Mouse (Mus musculus) kidney, postnatal 25 days (tissue): ENCODE measurements around the gene Mars2.

Experiments
- DNase-seq, 2 experiments: peaks; one replicate each; pipeline ENCODE4 v3.0.0; 2021; ENCODE audit warnings: mixed read lengths in 2 of 2

Mars2 gene

DNA sequence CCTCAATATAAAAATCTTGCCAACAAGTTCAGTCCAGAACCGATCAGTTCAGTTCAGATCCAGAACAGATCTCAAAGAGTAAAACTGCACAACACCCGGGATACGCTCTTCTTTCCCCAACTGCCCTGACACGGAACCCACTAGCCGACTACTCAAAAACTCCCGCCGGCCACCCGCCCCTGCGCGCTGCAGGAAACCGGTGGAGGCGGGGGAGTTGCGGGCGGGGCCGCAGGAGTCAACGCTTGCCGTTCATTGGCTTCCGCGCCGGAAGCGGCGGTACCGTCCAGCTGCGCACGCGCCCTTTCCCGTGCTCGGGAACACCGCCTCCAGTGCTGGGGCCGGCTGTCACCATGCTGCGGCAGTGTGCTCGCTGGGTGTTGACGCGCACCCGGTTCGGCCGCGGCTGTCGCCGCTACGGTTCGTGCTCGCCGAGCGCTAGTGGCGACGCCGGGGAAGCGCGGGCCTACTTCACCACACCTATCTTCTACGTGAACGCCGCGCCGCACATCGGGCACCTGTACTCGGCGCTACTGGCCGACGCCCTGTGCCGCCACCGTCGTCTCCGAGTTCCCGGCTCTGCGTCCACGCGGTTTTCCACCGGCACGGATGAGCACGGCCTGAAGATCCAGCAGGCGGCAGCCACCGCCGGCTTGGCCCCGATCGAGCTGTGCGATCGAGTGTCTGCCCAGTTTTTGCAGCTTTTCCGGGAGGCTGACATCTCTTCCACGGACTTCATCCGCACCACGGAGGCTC, at the start of gene Mars2:
Gene Mars2 (plus strand): TSS at position 288 of the 753 bp plus-strand sequence.
- peak; percentile 97 to 98 for DNase-seq

DNA sequence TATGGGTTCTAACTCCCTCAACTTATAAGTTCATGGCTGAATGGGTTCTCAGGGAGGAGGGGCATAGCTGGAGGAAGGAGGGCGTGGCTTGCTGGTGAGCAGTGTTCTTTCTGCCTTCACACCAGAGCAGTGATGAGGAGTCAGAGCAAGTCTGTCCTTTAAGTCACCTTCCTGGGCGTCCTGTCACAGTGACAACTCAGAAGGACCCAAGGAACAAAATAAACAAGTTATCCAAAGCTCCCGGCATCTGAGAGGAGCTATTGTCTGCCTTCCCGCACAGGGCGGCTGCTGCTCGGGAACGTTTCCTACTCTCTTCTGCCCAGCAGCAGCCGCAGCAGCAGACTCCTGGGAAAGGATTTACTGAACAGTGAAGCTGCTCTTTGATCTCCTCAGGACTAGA, 45.0 kb upstream of the Mars2 start:
- no peak for DNase-seq

DNA sequence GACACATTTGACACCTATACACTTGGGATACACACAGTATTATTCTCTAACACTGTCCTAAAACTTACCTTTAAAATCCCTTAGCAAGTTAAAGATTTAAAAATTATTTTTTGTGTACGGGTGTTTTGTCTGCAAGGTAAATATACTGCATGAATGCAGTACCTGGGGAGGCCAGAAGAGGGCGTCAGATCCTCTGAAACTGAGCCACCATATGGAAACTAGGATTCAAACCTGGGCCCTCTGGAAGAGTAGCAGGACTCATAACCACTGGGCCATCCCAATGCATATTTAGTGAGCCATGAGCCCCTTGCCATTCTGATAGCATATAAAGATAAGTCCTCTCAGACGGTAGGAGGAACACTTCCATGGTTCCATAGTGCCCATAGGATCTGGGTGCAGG, 44.2 kb upstream of the Mars2 start:
- DNase-seq = peak in 1 of 2 experiments; percentile 46

DNA sequence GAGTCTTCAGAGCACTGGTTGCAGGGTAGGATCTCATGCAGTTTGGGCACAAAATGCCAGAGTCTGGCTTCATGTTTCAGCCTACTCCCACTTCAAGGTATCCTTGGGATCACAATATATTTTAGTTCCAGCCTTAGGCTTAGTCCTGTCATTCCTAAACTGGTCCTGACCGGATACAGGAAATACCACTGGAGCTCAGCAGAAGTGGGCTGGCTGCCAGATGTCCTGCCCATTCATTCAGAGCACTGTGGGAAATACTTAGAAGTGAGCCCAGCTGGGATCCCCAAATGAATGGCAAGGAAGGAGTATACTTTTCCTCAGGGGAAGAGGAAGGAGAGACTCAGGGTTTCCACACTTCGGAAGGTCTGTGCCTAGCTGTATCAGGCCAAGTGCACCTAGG, 43.7 kb upstream of the Mars2 start:
- DNase-seq = peak; percentile 90 to 93

DNA sequence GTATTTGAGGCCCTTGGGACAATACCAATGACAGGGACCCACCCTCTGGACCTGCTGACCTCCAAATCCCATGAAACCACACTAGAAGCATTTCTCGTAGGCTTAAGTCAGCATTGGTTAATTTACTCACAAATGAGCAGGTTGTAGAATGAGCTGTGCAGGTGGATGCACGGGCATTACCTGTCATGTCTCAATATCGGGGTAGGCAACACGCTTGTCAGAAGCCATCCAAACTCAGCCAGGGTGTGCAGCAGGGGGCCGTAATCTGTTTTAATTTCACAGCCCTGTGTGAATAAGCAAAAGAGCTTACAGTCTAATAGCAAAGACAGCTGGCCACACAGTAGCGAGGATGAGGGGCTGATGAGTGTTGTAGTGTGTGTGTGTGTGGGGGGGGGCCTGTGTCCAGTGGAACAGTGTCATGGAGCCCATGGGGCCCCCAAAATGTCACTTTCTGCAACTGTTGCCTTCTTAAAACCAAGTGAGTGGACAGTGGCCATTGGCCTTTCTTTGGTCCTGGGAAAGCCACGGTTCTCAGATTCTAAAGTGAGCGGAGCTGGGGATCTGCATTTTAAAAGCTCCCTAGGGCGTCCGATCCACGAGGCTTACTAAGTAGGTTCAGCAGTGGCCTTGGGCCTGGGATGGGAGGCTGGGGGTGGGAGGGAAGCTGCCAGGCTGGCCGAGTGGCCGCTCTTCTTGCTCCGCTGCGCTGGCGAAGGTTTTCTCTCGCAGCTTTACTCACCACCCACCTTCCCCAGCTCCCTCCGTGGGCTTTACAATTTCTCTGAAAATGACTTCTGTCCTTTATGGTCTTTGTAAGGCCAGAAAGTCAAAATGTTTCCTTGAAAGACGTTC, 42.7 kb upstream of the Mars2 start:
- DNase-seq = no peak

DNA sequence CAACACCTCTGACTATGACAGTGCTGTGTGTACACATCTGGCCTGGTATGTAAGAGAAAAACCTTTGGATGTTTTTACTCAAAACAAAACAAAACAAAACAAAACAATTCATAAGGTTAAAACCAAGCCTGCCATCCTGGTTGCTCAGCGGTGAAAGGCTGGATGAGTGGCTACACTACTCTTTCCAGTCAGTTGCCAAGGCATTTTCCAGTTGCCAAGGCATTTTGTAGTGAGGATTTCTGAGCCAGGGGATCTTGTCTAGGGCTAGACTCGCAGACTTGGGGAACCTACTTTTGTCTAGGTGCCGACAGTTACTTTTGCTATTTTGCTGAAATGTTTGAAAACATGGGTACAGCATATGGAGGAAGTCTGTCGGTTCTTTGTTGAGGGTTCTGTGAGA, 42.0 kb upstream of the Mars2 start:
- no peak for DNase-seq

DNA sequence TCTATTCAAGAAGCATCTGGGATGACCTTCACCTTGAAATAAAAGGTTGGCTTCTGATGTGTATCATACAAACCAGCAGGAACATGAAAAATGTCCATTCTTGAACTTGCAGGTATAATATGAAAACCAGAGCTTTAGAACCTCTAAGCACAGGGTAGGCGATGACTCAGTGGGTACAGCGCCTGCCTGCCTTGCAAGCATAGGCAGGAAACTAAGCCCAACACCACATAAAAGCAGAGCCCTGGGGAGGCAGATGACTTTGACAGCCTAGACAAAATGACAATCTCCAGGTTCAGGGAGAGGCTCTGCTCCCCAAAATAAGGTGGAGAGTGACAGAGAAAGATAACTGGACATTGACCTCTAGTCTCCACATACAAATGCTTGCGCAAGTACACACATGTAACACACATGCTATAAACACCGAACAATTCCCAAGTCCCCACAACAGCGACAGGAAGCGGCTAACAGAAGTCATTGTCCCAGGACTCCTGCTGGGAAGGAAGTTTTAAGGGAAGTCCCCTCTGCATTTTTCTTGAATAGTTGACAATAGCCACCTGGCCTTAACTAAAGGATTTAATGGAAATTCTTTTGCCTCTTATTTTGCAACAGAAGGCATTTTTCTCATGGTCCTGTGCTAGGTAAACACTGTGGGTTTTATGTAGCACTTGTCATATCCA, 40.5 kb upstream of the Mars2 start:
- no peak for DNase-seq

DNA sequence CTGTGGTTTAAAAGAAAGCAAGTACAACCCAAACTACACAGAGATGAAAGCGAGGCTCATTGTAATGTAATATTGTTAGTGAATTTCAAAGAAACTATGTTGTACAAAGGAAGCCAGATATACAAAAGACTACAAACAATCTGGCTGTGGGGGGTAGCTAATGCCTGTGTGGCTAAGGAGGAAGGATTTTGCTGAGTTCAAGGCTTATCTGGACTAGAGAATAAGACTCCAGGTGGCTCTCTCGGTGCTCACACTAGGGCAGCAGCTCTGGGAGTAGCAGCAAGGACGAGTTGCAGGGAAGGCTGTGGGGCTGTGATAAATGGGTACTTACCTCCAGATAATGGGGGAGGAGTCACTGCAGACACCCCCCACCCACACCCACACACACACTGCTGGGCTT, 38.3 kb upstream of the Mars2 start:
- DNase-seq = no peak

DNA sequence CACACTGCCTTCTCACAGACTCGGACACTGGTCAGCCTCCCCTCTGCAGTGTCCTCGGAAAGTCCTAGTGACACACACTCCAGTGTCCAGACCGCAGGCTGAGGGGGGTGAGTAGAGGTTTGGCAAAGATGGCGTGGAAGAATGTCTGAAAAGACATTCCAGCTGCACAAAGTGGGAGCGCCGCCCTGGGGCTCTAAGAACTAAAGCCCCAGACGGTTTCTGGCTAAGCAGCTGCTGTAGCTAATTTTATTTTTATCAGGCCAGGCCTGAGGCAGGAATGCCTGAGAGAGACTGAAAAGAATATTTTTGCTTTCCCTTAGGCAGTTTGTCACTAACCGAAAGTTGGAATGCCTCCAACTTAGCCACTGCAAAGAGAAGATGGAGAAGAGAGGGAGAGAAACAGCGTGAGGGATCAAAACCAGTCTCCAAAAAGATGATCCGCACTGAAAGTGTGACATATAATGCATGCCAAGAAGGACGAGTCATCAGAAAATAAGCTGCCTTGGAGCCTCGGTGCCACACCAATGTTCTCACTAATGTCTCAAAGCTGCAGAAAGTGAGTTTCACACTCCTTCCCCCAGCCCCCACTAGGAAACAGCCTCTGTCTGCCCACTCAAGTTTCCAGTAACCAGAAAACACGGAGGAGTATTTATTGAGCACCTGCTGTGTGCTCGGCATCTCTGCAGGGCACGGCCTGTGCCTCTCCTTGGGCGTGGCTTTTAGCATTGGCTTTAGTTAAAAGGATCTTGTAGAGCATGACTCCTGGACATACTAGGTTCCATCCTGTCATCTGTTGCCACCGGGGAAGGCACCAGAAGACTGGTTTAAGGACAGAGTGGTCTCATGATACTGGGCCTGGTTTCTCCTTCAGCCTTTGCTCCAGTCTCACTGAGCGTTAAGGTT, 34.9 kb upstream of the Mars2 start:
- peak in 1 of 2 experiments; percentile 35 for DNase-seq

DNA sequence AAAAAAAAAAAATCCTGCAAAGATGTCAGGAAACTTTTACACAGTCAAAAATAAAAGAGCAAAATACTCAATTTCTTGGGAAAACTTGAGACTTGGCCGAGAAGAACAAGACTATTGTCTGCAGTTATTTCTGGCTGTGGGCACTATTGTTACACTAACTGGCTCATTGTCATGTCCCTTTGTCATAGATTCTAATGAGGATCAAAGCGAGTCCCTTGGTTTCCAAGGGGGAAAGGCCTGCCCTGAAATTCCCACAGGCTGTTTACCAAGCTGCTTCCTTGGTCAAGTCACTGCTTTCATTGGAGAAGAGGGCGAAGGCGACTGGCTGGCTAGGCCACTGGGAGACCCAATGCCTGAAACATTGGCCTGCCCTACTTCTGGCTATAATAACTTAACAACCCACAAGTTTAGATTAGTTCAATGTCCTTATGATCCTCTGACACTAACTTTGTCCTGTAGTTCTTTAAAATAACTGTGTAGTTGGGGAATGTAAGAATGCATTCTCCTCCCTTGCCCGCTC, 31.1 kb upstream of the Mars2 start:
- DNase-seq = no peak

DNA sequence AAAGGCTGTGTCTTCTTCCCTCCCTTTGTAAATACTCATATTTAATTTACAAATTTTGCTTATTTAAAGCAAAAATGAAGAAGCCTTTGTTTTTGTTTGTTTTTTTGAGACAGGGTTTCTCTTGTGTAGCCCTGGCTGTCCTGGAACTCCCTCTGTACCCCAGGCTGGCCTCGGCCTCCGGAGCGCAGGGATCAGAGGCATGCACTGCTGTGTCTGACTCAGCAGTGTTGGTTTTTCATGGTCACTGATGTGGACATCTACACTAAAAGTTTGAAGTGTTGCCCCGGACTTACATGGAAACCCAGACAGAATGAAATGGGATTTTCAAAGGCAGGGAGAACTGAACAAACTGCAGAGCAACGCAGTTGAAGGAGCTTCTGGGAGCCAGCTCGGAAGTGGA, 29.4 kb upstream of the Mars2 start:
- no peak for DNase-seq

DNA sequence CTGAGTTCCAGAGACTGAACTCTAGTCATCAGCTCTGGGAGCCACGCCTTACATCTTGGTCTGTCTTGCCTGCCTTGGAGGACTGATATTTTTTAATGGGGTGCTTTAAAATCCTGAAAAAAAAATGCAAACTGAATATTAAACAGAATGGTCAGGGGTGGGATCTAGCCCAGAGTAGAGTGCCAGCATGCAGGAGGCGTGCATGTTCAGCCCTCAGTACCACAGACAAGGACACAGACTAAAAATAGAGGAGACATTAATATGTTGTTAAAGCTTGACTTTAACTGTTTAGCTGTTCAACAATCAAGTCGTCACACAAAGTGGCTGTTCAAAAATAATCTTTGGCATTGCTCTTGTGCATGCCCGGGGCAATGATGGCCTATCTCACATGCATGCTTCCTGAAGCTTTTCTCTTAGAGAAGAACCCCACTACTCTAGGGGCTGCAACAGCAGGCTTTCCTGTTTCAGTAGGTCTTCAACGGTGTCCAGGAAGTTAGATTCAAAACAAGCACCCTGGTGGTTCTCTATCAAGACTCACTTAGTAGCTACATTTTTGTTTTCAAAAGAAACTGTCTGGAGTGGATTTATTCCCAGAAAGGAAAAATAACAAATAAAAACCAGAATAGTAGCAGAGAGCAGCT, 28.4 kb upstream of the Mars2 start:
- DNase-seq = no peak

DNA sequence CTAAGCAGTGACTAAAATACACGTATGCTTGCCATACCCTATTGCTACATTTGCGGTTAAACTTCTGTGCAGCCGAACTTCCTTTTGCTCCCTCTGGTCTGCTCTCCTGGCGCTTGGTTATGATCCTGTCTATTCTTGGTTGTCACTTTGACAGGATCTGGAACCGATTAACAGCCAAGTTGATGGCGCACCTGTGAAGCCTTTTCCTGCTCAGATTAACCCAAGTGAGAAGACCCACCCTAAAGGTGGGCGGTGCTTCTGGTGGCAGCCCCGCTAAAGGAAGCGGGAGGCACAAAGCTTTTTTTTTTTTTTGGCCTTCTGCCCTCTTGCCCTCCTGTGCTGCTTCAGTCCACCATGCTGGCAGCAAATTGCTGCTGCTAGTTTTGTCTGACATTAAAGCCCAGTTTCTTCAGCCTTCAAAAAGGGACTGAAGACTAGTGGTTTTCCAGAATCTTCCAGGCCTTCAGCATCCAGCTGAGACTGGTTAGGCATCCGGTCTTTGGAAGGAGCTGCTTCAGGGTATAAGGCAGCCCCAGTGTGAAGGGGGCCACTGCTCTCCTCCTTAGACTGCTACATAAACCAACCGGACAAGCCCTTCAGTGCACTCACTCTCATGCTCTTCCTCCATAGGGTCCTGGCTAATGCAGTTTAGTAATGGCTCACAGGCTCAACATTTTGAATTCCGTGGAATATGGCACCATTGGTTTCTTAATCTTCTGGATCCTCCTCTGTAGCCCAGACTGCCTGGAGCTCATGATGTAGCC, 26.6 kb upstream of the Mars2 start:
- DNase-seq = peak; percentile 30 to 58

DNA sequence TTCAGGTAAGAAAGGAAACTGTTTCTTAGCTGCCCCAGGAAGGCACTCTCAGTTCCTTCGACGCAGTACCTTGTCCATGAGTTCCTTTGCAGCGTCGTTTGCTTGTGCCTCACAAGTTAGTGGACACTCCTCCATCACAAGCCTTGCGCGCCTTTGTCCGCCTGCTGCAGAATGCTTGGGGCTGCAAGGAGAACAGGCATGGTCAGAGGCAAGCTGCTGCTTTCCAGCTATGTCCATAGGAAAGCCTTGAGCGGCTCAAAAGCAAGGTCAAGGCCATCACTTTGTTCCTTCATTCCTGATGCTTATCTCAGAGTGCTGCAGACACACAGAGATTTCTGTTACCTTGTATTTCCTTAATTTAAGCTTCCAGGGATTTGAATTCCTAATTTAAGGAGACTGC, 25.9 kb upstream of the Mars2 start:
- DNase-seq = no peak

DNA sequence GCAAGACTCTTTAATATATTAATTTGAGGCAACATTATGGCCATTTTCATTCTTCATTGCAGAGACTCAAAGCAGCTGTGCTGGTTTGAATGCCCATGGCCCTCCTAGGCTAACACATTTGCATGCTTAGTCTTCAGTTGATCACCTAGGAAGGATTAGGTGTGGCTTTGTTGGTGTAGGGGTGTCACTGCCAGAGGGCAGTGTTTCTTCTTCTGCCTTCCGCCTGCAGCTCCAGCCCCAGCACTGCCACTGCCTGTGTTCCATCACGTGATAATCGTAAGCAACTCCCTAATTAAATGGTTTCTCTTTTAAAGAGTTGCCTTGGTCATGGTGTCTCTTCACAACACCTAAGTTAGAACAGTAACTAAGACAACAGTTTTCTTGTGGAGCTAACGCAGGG, 24.2 kb upstream of the Mars2 start:
- no peak for DNase-seq

DNA sequence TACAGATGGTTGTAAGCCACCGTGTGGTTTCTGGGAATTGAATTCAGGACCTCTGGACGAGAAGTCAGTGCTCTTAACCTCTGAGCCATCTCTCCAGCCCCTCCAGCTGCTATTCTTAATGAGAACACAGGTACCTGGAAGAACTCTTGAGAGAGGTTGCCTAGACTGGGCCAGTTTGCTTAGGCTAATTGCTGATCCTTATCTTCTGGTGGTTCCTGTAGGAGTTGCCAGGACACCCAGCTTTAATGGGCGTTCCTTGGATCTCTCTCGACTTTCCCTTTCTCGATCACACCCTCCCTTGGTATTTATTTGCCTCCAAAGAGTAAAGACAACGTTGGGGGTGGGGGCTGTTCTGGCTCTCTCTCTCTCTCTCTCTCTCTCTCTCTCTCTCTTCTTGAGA, 23.5 kb upstream of the Mars2 start:
- DNase-seq = no peak

DNA sequence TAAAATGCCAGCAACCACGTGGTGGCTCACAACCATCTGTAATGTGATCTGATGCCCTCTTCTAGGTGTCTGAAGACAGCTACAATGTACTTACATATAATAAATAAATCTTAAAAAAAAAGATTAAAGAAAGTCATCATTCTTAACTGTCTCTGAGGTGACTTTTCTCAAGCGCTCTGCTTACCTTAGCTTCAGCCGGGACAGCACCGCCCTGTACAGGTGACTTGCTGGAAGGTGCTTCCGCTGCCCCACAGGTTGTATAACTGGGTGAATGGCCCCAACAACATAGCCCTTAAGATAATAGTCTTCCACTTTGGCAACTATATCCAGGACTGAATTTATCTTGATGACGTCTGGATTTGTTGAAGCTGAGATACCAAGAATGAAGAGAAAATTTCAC, 23.0 kb upstream of the Mars2 start:
- no peak for DNase-seq

DNA sequence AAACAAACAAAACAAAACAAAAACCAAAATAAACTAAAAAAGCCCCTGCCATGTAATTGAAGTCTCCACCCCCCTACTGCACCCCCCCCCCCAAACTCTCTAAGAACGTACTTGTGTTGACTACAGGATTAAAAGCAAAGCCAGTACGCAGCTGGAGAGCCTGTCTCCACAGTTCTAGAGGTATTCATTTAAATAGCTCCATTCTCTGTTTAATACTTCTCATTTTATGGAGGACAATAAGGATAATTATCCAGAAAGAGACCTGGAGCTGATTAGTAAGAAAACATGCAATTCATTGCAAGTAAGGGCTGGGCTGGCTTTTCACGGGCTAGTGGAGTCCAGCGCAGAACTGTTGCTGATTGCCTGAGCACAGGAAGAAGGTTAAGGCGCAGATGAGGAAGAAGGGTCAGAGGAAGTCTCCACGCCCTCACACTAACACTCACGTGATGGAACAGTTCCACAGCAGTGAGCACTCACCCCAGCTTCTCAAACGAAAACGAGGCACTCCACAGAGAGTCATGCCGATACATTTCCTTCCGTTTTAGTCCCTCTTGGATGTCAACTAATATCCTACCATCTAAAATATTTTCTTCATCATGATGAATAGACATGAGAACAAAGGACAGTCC, 21.7 kb upstream of the Mars2 start:
- DNase-seq = peak; percentile 42 to 74

DNA sequence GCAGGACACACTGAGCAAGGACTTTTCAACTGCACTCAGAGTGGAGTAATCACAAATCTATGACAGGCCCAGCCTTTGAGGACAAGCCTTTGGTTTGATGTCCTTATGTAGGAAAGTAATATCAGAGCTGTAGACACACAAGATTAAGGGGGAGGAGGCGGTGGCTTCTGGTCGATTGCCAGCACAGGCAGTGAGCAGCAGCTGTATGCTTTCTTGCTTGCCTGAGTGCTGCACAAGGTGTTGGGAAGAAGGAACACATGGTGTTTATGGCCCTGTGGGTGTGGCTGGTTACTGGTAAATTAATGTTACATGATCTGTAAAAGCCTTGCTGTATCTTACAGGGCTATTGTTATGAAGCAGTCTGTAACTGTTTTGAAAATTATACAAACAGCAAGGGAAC, 19.8 kb upstream of the Mars2 start:
- no peak for DNase-seq

DNA sequence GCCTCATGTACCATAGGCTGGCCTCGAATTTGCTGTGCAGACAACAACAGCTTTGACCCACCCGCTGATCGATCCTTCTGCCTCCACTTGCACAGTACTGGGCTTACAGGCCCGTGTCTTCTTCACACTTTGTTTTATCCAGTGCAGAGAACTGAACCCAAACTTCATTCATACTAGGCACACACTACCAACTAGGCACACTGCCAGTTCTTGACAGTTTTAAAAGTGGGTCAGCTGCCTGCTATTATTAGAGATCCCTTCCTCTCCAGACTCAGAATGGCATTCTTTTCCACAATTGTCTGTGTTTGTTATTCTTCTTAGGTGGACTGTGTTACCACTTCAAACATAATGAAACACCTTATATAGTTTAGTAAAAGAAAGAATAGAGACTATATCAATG, 15.6 kb upstream of the Mars2 start:
- DNase-seq = peak in 1 of 2 experiments; percentile 40

DNA sequence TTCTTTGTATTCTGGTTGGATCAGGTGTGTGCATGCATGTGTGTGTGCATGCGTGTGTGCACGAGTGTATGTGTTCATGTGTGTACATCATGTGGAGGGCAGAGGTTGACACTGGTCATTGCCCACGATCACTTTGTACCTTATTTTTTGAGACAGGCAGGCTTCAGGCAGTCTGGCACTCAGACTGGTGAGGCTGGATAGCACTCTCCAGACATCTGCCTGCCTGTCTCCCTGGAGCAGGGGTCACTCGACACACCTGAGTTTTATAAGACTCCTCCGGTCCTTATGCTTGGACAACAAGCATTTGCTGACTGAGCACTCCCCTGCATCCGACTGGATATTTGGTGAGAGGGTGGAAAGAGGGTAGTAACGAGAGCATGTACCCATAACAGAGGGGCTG, 14.0 kb upstream of the Mars2 start:
- DNase-seq = no peak
